Mouse (Mus musculus) MEL (cell line): ENCODE measurements around the gene Pde8a. TPM values are rescaled to one million over a fixed set of nuclear protein-coding genes. Genes with fewer than 3 reads are reported as not detected.

Experiments used
- polyA plus RNA-seq, 2 experiments: library from polyadenylated mRNA; stranded (reverse) in 1 of 2; unstranded in 1 of 2; fragments of >175 nt in 1 of 2; fragments of >200 nt in 1 of 2; gene quantifications; 2 replicates each; pipeline versions ENCODE4 v1.2.1 to v1.2.4; 2012; ENCODE audit warnings: low replicate concordance in 2 of 2, low read depth in 1 of 2; ENCODE audit not compliant: insufficient read length in 2 of 2, insufficient read depth in 1 of 2, missing spikeins in 1 of 2
- total RNA-seq: library from RNA; depleted of rRNA; stranded (reverse); fragments of 300-350 nt; gene quantifications from 2 replicates; pipeline ENCODE4 v1.2.3, GENCODE M21; 2012; rRNA removed

Pde8a gene
- total and polyA plus RNA-seq, 3 experiments = 0.11 TPM; not detected in 2

Other genes with a start within 250 kb of the Pde8a start
- gene Zfp592, start 219.9 kb upstream of the Pde8a start, total RNA-seq = 12.9 and 14.7 TPM in 2 replicates
- 10 to 100 TPM in 1 of 2 experiments, not detected in 1; 33.0 TPM for gene Zfp592, start 219.9 kb upstream of the Pde8a start, polyA plus RNA-seq
- under 0.01 TPM in 1 of 2 replicates, not detected in the other for gene Alpk3, start 156.0 kb upstream of the Pde8a start, total RNA-seq
- under 1 TPM in 1 of 2 experiments, not detected in 1; 0.03 TPM for gene Alpk3, start 156.0 kb upstream of the Pde8a start, polyA plus RNA-seq
- not detected in 2 replicates for gene Slc28a1, start 98.8 kb upstream of the Pde8a start, total RNA-seq
- not detected for gene Slc28a1, start 98.8 kb upstream of the Pde8a start, polyA plus RNA-seq
- 3,976 and 4,252 TPM in 2 replicates for gene Rps17, start 131.7 kb downstream of the Pde8a start, total RNA-seq
- gene Rps17, start 131.7 kb downstream of the Pde8a start, polyA plus RNA-seq = over 10,000 TPM in 1 of 2 experiments, 1,000 to 10,000 TPM in 1; 2,738 to 10,538 TPM
- gene Cpeb1, start 241.9 kb downstream of the Pde8a start, total RNA-seq = not detected in 2 replicates
- gene Cpeb1, start 241.9 kb downstream of the Pde8a start, polyA plus RNA-seq = not detected